In the genomic region with DNA sequence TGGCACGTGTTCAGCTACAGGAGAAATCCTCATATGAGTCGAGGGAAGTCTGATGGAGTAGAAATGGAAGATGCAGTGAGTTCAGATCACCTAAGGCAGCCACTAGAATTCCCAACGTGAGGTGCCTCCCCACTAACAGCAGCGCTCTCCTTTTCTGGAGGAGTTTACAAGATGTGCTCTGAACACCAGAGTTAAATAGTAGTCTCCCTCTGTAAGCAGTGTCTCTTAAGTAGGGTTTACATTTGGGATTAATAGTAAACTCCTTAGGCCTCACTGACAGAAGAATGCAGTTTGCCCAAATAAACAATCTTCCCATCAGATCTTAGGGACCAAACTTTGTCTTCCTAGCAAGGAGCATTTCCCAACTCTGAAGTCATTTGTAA, we compare ENCODE assay signal across 19 mouse cellular contexts.
A peak's percentile ranks its signal among the peaks of the same experiment; 100 is the strongest.
DNase-seq lines count a peak whose midpoint lies in the region; ATAC-seq lines count a peak whose summit lies in the region.
"Had no signal": no experiment of that assay in that cellular context is flagged by ENCODE, and none has a peak within 500 bp of the region (broad histone marks: within the 10 kb centered on the region; RNA-seq: fewer than 3 reads in every experiment).

No protein-coding gene starts in this region.

- no peak for DNase-seq in kidney, postnatal 10 days
- DNase-seq in adrenal gland, postnatal 14 days, result no peak
- DNase-seq: cerebellum, adult 18-20 months; cerebellum, postnatal 14 days; gastrocnemius, postnatal 14 days; heart, adult 18-20 months had no signal

- H3K9me3 ChIP-seq in kidney, embryonic 16.5 days (ENCODE audit: low read length), result no peaks in the 10 kb centered on the region
- no peaks in the 10 kb centered on the region for H3K9me3 ChIP-seq in intestine, embryonic 15.5 days
- H3K9me3 ChIP-seq in stomach, embryonic 15.5 days, result no peaks in the 10 kb centered on the region
- no peaks in the 10 kb centered on the region for H3K9me3 ChIP-seq in forebrain, embryonic 15.5 days
- H3K9me3 ChIP-seq: embryonic facial prominence, embryonic 12.5 days; G1E; hindbrain, embryonic 12.5 days; midbrain, embryonic 10.5 days had no signal

- H3K27ac ChIP-seq in kidney, embryonic 16.5 days (ENCODE audit: low read length), result peak overlapping the region; percentile 43; the same call in 1 of the 2 replicates
- 0 out of 2 replicates have a peak overlapping the region, but pooled peaks have one; percentile 2 for H3K27ac ChIP-seq in brown adipose tissue, adult 24 weeks (replicated peaks; ENCODE audit: low read depth, low read length)
- peak overlapping the region; percentile 79 for H3K27ac ChIP-seq in intestine, embryonic 15.5 days
- H3K27ac ChIP-seq in stomach, embryonic 15.5 days, result peak overlapping the region; percentile 17; the same call in 1 of the 2 replicates
- H3K27ac ChIP-seq in forebrain, embryonic 15.5 days (replicated peaks), result no peak overlapping the region
- H3K27ac ChIP-seq: embryonic facial prominence, embryonic 12.5 days; hindbrain, embryonic 12.5 days had no signal

- no peaks in the 10 kb centered on the region for H3K27me3 ChIP-seq in kidney, embryonic 16.5 days (ENCODE audit: insufficient read depth, low read length)
- no peaks in the 10 kb centered on the region for H3K27me3 ChIP-seq in intestine, embryonic 15.5 days (replicated peaks)
- no peaks in the 10 kb centered on the region for H3K27me3 ChIP-seq in stomach, embryonic 15.5 days (replicated peaks)
- no peaks in the 10 kb centered on the region for H3K27me3 ChIP-seq in forebrain, embryonic 15.5 days
- H3K27me3 ChIP-seq: CH12.LX; embryonic facial prominence, embryonic 12.5 days; heart, embryonic 13.5 days; hindbrain, embryonic 12.5 days; Patski had no signal

- H3K4me2 ChIP-seq in kidney, embryonic 16.5 days (replicated peaks; ENCODE audit: low read depth, low read length), result no peak overlapping the region
- H3K4me2 ChIP-seq in intestine, embryonic 15.5 days (replicated peaks), result no peak overlapping the region
- H3K4me2 ChIP-seq in stomach, embryonic 15.5 days, result no peak overlapping the region
- no peak overlapping the region for H3K4me2 ChIP-seq in forebrain, embryonic 15.5 days (replicated peaks)
- H3K4me2 ChIP-seq: embryonic facial prominence, embryonic 12.5 days; heart, embryonic 13.5 days; hindbrain, embryonic 12.5 days had no signal

- no peaks in the 10 kb centered on the region for H3K36me3 ChIP-seq in kidney, embryonic 16.5 days (ENCODE audit: insufficient read depth, low read length)
- H3K36me3 ChIP-seq in intestine, embryonic 15.5 days, result no peaks in the 10 kb centered on the region
- H3K36me3 ChIP-seq in stomach, embryonic 15.5 days, result no peaks in the 10 kb centered on the region
- H3K36me3 ChIP-seq in forebrain, embryonic 15.5 days, result no peaks in the 10 kb centered on the region
- H3K36me3 ChIP-seq: embryonic facial prominence, embryonic 12.5 days; G1E; heart, embryonic 13.5 days; hindbrain, embryonic 12.5 days; midbrain, embryonic 10.5 days had no signal

- H3K9ac ChIP-seq in kidney, embryonic 16.5 days (replicated peaks; ENCODE audit: low read length), result no peak overlapping the region
- no peak overlapping the region for H3K9ac ChIP-seq in intestine, embryonic 15.5 days
- H3K9ac ChIP-seq in stomach, embryonic 15.5 days, result no peak overlapping the region
- no peak overlapping the region for H3K9ac ChIP-seq in forebrain, embryonic 15.5 days (replicated peaks)
- H3K9ac ChIP-seq: embryonic facial prominence, embryonic 12.5 days; heart, embryonic 13.5 days; hindbrain, embryonic 12.5 days had no signal

- no peak overlapping the region for H3K4me3 ChIP-seq in kidney, embryonic 16.5 days (ENCODE audit: low read length)
- no peak overlapping the region for H3K4me3 ChIP-seq in brown adipose tissue, adult 24 weeks (ENCODE audit: insufficient read depth, low read depth, low read length)
- no peak overlapping the region for H3K4me3 ChIP-seq in intestine, embryonic 15.5 days (replicated peaks)
- H3K4me3 ChIP-seq in stomach, embryonic 15.5 days (replicated peaks), result no peak overlapping the region
- no peak overlapping the region for H3K4me3 ChIP-seq in forebrain, embryonic 15.5 days
- H3K4me3 ChIP-seq: embryonic facial prominence, embryonic 12.5 days; heart, embryonic 13.5 days; hindbrain, embryonic 12.5 days; midbrain, embryonic 10.5 days had no signal

- H3K4me1 ChIP-seq in kidney, embryonic 16.5 days (ENCODE audit: insufficient read depth, low read length), result peaks cover 18% of the 10 kb centered on the region; the same call in 1 of the 2 replicates
- H3K4me1 ChIP-seq in brown adipose tissue, adult 24 weeks (ENCODE audit: control insufficient read depth, insufficient read depth, insufficient read length, low read length), result peaks cover 2% of the 10 kb centered on the region; the same call in 1 of the 2 replicates
- 0 out of 2 replicates have a peak, but pooled peaks cover 4% of the 10 kb centered on the region for H3K4me1 ChIP-seq in intestine, embryonic 15.5 days (replicated peaks)
- H3K4me1 ChIP-seq in stomach, embryonic 15.5 days, result no peaks in the 10 kb centered on the region
- H3K4me1 ChIP-seq in forebrain, embryonic 15.5 days, result 0 out of 2 replicates have a peak, but pooled peaks cover 5% of the 10 kb centered on the region
- H3K4me1 ChIP-seq: hindbrain, embryonic 12.5 days had no signal

- no peak for ATAC-seq in kidney, embryonic 16.5 days (ENCODE audit: low FRiP score, low TSS enrichment)
- ATAC-seq in intestine, embryonic 15.5 days, result peak; percentile 49
- ATAC-seq in stomach, embryonic 15.5 days (ENCODE audit: insufficient read depth, low FRiP score, low read depth), result no peak
- no peak for ATAC-seq in forebrain, embryonic 15.5 days (replicated peaks)
- ATAC-seq: forebrain, embryonic 14.5 days; Patski had no signal

- 69% methylated on average over 4 of the region's 4 CpGs for WGBS in kidney, embryonic 16.5 days
- 44% methylated on average over 4 of the region's 4 CpGs for WGBS in intestine, embryonic 15.5 days
- WGBS in stomach, embryonic 15.5 days, result 41% methylated on average over 4 of the region's 4 CpGs
- WGBS in forebrain, embryonic 15.5 days, result 81% methylated on average over 4 of the region's 4 CpGs
